Mouse (Mus musculus): ENCODE results near the gene Siae. TPM values are rescaled to one million over a fixed set of nuclear protein-coding genes. Genes with fewer than 3 reads are reported as not detected.

Gene Siae
- total RNA-seq, 2 experiments from 2014 or later: 15.2 to 18.6 TPM

DNA sequence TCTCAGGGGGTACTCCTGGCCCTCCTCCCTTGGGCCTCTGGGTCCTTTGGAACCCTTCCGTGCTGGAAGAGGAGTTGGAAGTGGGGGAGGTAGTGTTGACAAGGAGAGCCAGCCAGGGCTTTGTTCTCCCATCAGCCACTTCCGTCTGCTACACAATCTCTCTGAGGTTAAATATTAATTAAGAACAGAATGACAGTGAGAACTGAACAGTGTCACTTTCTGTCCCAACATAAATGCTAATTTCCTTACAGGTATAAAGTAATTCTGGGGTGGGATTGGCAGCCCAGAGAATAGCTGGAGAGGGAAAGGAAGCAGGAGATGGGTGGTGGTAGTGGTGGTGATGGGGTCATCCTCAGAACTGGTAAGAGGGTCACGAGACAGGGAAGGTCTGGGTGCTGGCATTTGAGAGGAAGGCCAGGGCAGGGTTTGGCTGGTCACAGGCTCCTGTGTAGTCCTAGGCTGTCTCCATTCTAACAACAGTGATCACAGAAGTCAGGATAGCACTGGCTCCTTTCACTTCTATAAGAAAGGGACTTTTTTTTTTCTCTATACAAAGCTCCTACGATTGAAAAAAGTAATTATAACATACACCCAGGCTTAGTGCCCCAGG lies 13.2 kb downstream of the Siae start:
- DNase-seq (ENCODE audit: low spot score in 2 of 2): no peak

GRCm38 (mm10) chr9:37569231-37569835 lies 13.8 kb downstream of the Siae start:
- DNase-seq (ENCODE audit: low spot score in 2 of 2): no peak

- peak in 1 of 2 experiments; percentile 25 for DNase-seq (ENCODE audit: low spot score in 2 of 2)
Measured at GRCm38 (mm10) chr9:37572204-37572876, 16.8 kb downstream of the Siae start.

- DNase-seq (ENCODE audit: low spot score in 2 of 2): peak; percentile 58 to 71
Measured at GRCm38 (mm10) chr9:37576436-37576930, 21.0 kb downstream of the Siae start.

DNA sequence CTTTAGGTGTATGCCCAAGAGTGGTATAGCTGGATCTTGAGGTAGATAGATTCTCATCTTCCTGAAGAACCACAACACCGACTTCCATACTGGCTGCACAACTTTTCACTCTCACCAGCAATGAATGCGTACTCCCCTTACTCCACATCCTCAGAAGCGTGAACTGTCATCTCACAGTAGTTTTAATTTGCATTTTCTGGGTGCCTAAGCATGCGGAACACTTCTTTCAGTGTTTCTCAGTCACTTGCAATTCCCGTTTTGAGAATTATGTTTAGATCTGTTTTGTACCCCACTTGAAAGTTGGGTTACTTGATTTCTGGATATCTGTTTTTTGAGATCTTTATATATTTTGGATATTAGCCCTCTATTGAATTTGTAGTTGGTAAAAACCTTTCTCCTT lies 28.1 kb downstream of the Siae start:
- DNase-seq (ENCODE audit: low spot score in 2 of 2): no peak

GRCm38 (mm10) chr9:37586718-37587117 lies 31.2 kb downstream of the Siae start:
- no peak for DNase-seq (ENCODE audit: low spot score in 2 of 2)

- no peak for DNase-seq (ENCODE audit: low spot score in 2 of 2)
Measured at GRCm38 (mm10) chr9:37590381-37590780, 34.9 kb downstream of the Siae start.

DNA sequence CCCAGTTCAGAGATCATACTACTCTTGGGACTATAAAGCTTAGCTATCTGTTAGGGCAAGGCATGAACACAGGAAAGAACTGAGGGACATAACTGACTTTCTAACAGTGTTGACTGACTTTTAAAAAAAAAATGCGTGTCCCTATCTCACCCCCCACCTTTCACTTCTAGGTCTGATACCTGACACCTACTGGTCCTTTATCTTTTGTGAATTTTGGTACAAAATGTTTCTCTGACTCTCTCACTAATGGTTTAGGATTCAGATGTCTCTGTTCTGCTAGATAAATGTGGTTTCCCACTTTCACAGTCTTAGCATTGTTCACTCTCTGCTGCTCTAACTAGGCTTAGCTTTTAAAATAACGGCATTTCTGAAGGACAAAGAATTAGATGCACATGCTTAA lies 36.5 kb downstream of the Siae start:
- no peak for DNase-seq (ENCODE audit: low spot score in 2 of 2)

DNA sequence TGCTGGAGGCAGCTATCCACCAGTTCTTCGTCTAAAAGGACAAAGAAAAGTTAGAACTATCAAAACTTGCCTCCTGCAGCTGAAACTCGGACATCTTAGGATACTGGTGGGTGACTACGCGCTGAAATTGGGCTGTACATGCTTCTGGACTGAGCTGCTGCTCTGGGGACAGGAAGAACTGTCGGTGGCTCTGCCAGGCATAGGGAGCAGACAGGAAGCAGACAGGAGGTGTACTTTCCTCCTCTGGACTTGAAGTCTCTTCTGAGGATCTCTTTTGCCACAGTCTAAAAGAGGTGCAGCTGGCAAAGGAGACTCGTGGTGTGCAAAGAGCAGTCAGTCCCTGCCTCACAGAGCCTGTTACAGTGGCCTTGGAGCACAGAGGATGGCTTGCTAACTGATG lies 37.1 kb downstream of the Siae start:
- DNase-seq (ENCODE audit: low spot score in 2 of 2): no peak

- no peak for DNase-seq (ENCODE audit: low spot score in 2 of 2)
Measured at GRCm38 (mm10) chr9:37593690-37594089, 38.2 kb downstream of the Siae start.

DNA sequence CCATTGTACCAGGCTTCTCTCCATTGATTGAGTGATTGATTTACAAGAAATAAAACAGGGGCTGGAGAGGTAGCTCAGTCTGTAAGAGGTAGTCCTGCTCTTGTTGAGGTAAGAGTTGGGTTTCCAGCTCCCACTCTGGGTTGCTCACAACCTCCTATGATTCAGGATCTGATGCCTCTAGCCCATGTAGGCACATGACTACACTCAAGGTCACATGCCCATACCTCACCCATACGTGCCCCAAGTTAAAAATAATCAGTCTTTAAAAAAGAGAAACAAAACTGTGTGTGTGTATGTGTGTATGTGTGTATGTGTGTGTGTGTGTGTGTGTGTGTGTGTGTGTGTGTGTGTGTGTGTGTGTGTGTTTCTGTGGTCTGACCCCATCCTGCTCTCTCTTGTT lies 40.1 kb downstream of the Siae start:
- no peak for DNase-seq (ENCODE audit: low spot score in 2 of 2)

DNA sequence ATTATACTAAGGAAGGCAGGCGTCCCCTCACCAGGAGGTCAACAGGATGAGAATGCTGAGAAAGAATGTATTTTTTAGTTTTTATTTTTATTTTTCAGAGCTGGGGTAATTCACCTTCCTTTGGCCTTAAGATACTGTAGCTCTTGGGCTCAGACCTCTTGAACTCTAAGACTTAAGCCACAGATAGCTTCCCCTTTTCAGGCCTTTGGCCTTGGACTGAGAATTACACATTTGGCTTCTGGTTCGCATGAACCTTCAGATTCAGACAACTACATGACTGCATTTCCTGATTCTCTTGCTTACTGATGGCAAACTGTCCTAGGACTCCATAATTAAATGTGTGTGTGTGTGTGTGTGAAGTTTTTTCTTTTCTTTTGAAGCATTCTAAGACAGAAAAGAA lies 43.1 kb downstream of the Siae start:
- DNase-seq (ENCODE audit: low spot score in 2 of 2): no peak

DNA sequence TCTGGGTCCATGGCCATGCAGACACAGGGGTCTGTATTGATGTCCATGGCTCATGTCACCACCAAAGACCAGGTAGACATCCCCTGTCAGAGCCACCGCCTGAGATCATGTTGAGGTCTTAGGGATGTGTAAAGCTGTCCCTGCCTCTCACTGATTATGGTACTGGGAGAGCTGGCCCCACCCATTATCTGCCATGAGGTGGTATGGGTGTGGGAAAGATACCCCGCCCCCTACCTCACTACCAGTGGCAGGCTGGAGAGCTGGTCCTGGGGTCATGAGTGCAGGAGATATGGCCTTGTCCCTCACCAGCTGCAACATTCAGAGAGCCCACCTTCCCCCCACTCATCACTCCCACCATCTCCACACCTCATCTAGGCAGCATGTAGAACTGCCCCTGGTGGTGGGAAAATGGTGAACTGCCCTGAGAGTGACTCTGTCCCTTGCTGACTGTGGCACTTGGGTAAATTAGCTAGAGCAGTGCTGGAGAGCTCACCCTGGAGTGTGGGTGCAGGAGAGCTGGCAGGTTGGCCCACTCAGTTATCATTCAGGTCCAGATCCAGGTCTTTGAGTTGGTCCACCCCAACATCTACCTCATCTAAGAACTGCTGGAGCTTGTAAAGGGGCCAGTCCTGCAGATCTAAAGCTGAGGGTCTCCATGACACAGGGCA lies 45.2 kb downstream of the Siae start:
- DNase-seq (ENCODE audit: low spot score in 2 of 2): no peak

- no peak for DNase-seq (ENCODE audit: low spot score in 2 of 2)
Measured at GRCm38 (mm10) chr9:37605089-37605488, 49.6 kb downstream of the Siae start.

GRCm38 (mm10) chr9:37609558-37609957 lies 54.1 kb downstream of the Siae start:
- DNase-seq (ENCODE audit: low spot score in 2 of 2): no peak

DNA sequence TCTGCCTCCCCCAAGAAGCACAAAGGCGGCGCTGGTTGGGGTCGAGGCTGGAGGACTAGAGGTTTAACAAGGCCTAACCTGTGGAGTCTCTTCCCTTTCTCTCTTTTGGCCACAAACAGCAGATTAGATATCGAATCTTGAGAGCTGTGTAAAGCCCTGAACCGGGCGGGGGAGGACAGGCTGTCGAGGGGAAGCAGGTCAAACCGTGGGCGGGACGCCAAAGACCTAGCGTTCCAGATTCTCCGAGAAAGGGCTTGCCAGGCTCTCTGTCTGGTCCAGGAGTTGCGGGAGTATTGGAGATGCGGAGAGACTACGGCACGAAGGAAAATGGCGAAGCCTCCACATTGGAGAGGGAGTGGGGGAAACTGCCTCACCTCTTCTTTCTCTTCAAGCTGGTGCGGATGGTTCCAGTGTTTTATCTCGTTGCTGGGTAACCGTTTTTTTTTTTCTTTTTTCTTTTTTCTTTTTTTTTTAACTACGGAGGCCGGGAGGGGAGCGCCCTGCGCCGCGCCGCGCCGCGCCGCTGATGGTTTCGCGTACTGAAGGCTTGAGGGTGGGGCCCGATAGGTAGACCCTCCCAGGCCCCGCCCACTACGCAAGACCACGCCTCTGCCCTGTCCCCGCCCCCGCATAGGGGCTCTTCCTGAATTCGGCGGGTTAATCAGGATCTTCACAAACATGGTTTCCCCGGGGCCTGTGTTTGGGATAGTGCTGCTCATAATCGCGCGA lies 57.8 kb downstream of the Siae start, which contains the start of gene Spa17:
Spa17 (minus strand) TSS at position 541 of the 729 bp plus-strand sequence.
- peak; percentile 74 to 87 for DNase-seq (ENCODE audit: low spot score in 2 of 2)

DNA sequence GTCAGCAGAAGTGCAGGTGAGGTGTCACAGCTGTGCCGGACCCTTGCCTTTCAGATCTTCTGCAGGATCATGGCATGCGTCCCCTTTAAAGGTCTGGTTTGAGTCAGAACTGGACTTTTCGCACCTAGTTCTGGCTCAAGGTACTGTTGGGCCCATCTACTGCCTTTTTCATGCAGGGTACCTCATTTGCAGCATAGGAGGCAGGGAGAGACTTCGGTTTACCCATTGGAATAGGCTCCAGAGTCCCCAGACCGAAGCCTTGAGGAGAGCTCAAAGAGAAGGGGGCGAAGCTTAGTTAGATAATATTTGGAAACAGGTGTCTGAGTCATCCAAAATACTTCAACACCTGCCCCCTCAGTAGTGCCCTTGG lies 58.4 kb downstream of the Siae start:
- DNase-seq (ENCODE audit: low spot score in 2 of 2): no peak

GRCm38 (mm10) chr9:37614316-37614715 lies 58.8 kb downstream of the Siae start:
- no peak for DNase-seq (ENCODE audit: low spot score in 2 of 2)

DNA sequence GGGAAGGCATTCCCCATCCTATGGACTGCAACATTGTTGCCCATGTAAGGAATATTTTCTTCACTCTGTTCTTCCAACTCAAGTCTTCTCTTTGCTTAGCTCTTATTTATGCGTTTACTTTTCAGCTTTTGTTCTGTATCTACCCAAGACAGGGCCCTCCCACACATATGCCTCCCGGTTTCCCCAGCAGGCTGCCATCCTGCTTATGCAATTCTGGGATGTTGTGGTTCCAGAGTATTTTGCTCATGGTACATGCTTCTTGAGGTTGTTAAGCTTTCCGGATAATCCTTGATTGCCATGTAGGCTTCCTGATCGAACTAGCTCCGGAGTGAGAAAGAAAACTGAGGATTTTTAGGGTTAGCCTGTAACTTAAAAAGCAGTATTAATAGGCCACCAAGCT lies 59.7 kb downstream of the Siae start:
- peak in 1 of 2 experiments; percentile 56 for DNase-seq (ENCODE audit: low spot score in 2 of 2)

- DNase-seq (ENCODE audit: low spot score in 2 of 2): no peak
Measured at GRCm38 (mm10) chr9:37616770-37617169, 61.3 kb downstream of the Siae start.

DNA sequence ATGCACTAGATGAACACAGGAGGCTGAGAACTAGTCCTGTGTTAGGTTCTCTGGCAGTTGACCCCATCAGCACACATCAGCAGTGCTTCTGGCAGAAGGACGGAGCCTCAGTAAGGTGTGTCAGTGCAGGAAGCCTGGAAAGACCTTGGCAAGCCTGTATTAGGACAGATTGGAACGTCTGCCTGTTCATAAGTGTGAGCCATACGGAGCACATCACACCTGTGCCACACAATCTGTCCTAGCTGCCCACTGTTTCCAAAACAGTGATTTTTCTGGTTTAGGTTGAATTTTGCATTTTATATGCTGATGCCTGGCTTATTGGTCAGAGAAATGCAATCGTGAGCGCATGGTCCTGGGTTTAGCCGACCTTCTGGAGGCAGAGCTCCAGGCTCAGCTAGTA lies 65.8 kb downstream of the Siae start:
- peak; percentile 43 to 53 for DNase-seq (ENCODE audit: low spot score in 2 of 2)
